Mouse (Mus musculus) gastrocnemius, postnatal 14 days (tissue): Measurements from ENCODE around the gene Ubald1. TPM values are rescaled to one million over a fixed set of nuclear protein-coding genes. Genes with fewer than 3 reads are reported as not detected.
A peak's percentile ranks its signal among the peaks of the same experiment; 100 is the strongest.

Experiments
- DNase-seq: peaks from one replicate; pipeline ENCODE4 v3.0.0; 2021; ENCODE audit warnings: mixed read lengths
- intact Hi-C: fragments of 180-260 bp; cut with DNase I; formaldehyde crosslinking; loops from one replicate; pipeline ENCODE4 v1.15.1; 2025; ENCODE audit warnings: low total_unique reads
- total RNA-seq, 2 experiments: library from RNA; stranded (reverse); gene quantifications; 2 replicates each; pipeline ENCODE4 v1.2.3; 2021

Ubald1 gene
- total RNA-seq, 2 experiments from 2014 or later: 25.2 to 26.1 TPM

- intact Hi-C loops: loop anchor here (5.0 kb wide), 1 partner anchor 35 kb away; no protein-coding TSS in a partner anchor
These were observed 2.4 kb downstream of the Ubald1 start for GRCm38 (mm10) chr16:4877701-4878100.

GRCm38 (mm10) chr16:4877195-4877594 is 2.9 kb downstream of the Ubald1 start:
- DNase-seq: no peak
- intact Hi-C loops: loop anchor here (5.0 kb wide), 1 partner anchor 35 kb away; no protein-coding TSS in a partner anchor

More at GRCm38 (mm10) chr16:4877701-4878100, 2.4 kb downstream of the Ubald1 start:
- no peak for DNase-seq

- intact Hi-C loops: loop anchor here (5.0 kb wide), 1 partner anchor 36 kb away; no protein-coding TSS in a partner anchor
- DNase-seq: peak; percentile 65
These were observed 4.0 kb downstream of the Ubald1 start for GRCm38 (mm10) chr16:4876033-4876680.

GRCm38 (mm10) chr16:4875198-4876032 is 4.7 kb downstream of the Ubald1 start:
- DNase-seq: no peak
- intact Hi-C loops: loop anchor here (5.0 kb wide), 1 partner anchor 37 kb away; no protein-coding TSS in a partner anchor

GRCm38 (mm10) chr16:4871926-4872325 is 8.2 kb downstream of the Ubald1 start:
- no peak for DNase-seq
- intact Hi-C loops: no loop called here

- intact Hi-C loops: no loop called here
- no peak for DNase-seq
These were observed 9.6 kb downstream of the Ubald1 start for GRCm38 (mm10) chr16:4870490-4870889.

- DNase-seq: no peak
- intact Hi-C loops: loop anchor here (10.0 kb wide), 1 partner anchor 101 kb away; no protein-coding TSS in a partner anchor
These were observed 13.9 kb downstream of the Ubald1 start for GRCm38 (mm10) chr16:4866101-4866695.

GRCm38 (mm10) chr16:4863742-4864141 is 16.4 kb downstream of the Ubald1 start:
- intact Hi-C loops: loop anchor here (10.0 kb wide), 1 partner anchor 99 kb away; no protein-coding TSS in a partner anchor
- DNase-seq: no peak

- intact Hi-C loops: loop anchor here (10.0 kb wide), 1 partner anchor 98 kb away; no protein-coding TSS in a partner anchor
- DNase-seq: peak; percentile 81
These were observed 17.1 kb downstream of the Ubald1 start for GRCm38 (mm10) chr16:4862863-4863483.

- DNase-seq: no peak
- intact Hi-C loops: loop anchor here (10.0 kb wide), 1 partner anchor 97 kb away; no protein-coding TSS in a partner anchor
These were observed 18.7 kb downstream of the Ubald1 start for GRCm38 (mm10) chr16:4861392-4861791.

- DNase-seq: no peak
- intact Hi-C loops: no loop called here
These were observed 25.0 kb downstream of the Ubald1 start for GRCm38 (mm10) chr16:4855046-4855650.

- DNase-seq: no peak
- intact Hi-C loops: no loop called here
These were observed 29.0 kb downstream of the Ubald1 start for GRCm38 (mm10) chr16:4850938-4851628.

GRCm38 (mm10) chr16:4850361-4850760 is 29.8 kb downstream of the Ubald1 start:
- DNase-seq: peak; percentile 45
- intact Hi-C loops: no loop called here

- intact Hi-C loops: no loop called here
These were observed 32.0 kb downstream of the Ubald1 start for GRCm38 (mm10) chr16:4848090-4848489.

GRCm38 (mm10) chr16:4847041-4847440 is 33.1 kb downstream of the Ubald1 start:
- intact Hi-C loops: no loop called here
- no peak for DNase-seq

More at GRCm38 (mm10) chr16:4848090-4848489, 32.0 kb downstream of the Ubald1 start:
- no peak for DNase-seq

- intact Hi-C loops: no loop called here
- DNase-seq: no peak
These were observed 39.9 kb downstream of the Ubald1 start for GRCm38 (mm10) chr16:4840231-4840630.

- intact Hi-C loops: no loop called here
- no peak for DNase-seq
These were observed 40.6 kb downstream of the Ubald1 start for GRCm38 (mm10) chr16:4839552-4839951.

- intact Hi-C loops: no loop called here
- no peak for DNase-seq
These were observed 42.5 kb downstream of the Ubald1 start for GRCm38 (mm10) chr16:4837631-4838030.
